In the genomic region with DNA sequence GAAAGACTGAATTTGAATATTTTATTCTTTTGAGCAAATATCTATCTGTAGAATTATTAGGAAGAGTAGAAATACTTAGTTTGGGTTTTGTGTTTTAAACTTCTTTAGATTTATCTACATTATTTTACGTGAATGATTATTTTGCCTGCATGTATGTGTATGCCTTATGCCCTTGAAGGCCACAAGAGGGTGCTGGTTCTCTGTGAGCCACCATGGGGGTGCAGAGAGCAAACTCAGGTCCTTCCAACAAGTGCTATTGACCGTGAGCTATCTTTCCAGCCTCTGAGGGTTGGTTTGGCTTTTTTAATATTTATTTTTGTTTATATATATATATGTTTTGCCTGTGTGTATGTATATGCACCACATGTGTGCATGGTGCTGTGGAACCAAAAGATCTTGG, we compare ENCODE assay signal across 10 mouse cellular contexts. TPM values are rescaled to one million over a fixed set of nuclear protein-coding genes. Genes with fewer than 3 reads are reported as not detected.
DNase-seq lines count a peak whose midpoint lies in the region; ATAC-seq lines count a peak whose summit lies in the region.
"Had no signal": no experiment of that assay in that cellular context is flagged by ENCODE, and none has a peak within 500 bp of the region (broad histone marks: within the 10 kb centered on the region; RNA-seq: fewer than 3 reads in every experiment).

No protein-coding gene starts in this region.

- no peaks in the 10 kb centered on the region for H3K4me1 ChIP-seq in forebrain, embryonic 14.5 days (ENCODE audit: control insufficient read depth, insufficient read depth, low read length)
- no peaks in the 10 kb centered on the region for H3K4me1 ChIP-seq in forebrain, embryonic 13.5 days
- H3K4me1 ChIP-seq: stomach, embryonic 15.5 days had no signal

- H3K9ac ChIP-seq in forebrain, embryonic 14.5 days (ENCODE audit: low read length), result no peak overlapping the region
- no peak overlapping the region for H3K9ac ChIP-seq in forebrain, embryonic 13.5 days
- H3K9ac ChIP-seq: stomach, embryonic 15.5 days had no signal

- no peak overlapping the region for H3K4me3 ChIP-seq in forebrain, embryonic 14.5 days (ENCODE audit: low read depth, low read length)
- no peak overlapping the region for H3K4me3 ChIP-seq in forebrain, embryonic 13.5 days
- H3K4me3 ChIP-seq: stomach, embryonic 15.5 days had no signal

- H3K4me2 ChIP-seq in forebrain, embryonic 14.5 days (ENCODE audit: low read length), result no peak overlapping the region
- H3K4me2 ChIP-seq in forebrain, embryonic 13.5 days, result no peak overlapping the region
- H3K4me2 ChIP-seq: stomach, embryonic 15.5 days had no signal

- peak; percentile 30 for DNase-seq in forebrain, embryonic 14.5 days (ENCODE audit: low spot score)
- DNase-seq in ovary, postnatal 14 days (ENCODE audit: low spot score), result peak; percentile 2
- no peak for DNase-seq in ovary, postnatal 10 days (ENCODE audit: low spot score)
- peak; percentile 59 for DNase-seq in embryo, embryonic 10.5 days (ENCODE audit: low spot score)
- DNase-seq in lung, postnatal 36 days, result peak; percentile 38
- DNase-seq in right cerebral cortex, postnatal 4 days, result no peak
- DNase-seq in urinary bladder, postnatal 14 days (ENCODE audit: low spot score), result no peak

- ATAC-seq in forebrain, embryonic 14.5 days, result no peak
- ATAC-seq in forebrain, embryonic 13.5 days, result no peak

- peaks cover 76% of the 10 kb centered on the region for H3K36me3 ChIP-seq in forebrain, embryonic 14.5 days (ENCODE audit: control insufficient read depth, insufficient read depth, low read length)
- H3K36me3 ChIP-seq in forebrain, embryonic 13.5 days (ENCODE audit: poor library complexity, severe bottlenecking), result peaks cover 75% of the 10 kb centered on the region

- WGBS in forebrain, embryonic 14.5 days, result 75% methylated on average over 2 of the region's 2 CpGs
- WGBS in forebrain, embryonic 13.5 days, result 78% methylated on average over 2 of the region's 2 CpGs

- H3K27ac ChIP-seq in forebrain, embryonic 14.5 days (ENCODE audit: low read depth, low read length), result no peak overlapping the region
- H3K27ac ChIP-seq in forebrain, embryonic 13.5 days, result no peak overlapping the region
- H3K27ac ChIP-seq: stomach, embryonic 15.5 days had no signal

- no peaks in the 10 kb centered on the region for H3K9me3 ChIP-seq in forebrain, embryonic 14.5 days (replicated peaks; ENCODE audit: control insufficient read depth, low read length)
- no peaks in the 10 kb centered on the region for H3K9me3 ChIP-seq in forebrain, embryonic 13.5 days (replicated peaks)
- H3K9me3 ChIP-seq: G1E; stomach, embryonic 15.5 days had no signal

- no peaks in the 10 kb centered on the region for H3K27me3 ChIP-seq in forebrain, embryonic 14.5 days (replicated peaks; ENCODE audit: control insufficient read depth, insufficient read depth, low read length)
- no peaks in the 10 kb centered on the region for H3K27me3 ChIP-seq in forebrain, embryonic 13.5 days
- H3K27me3 ChIP-seq: stomach, embryonic 15.5 days had no signal

RNA-seq across cellular contexts. Expression of a gene that starts 28.9 kb away (rescaled TPM):
- 808 and 966 TPM in 2 replicates for polyA plus RNA-seq in forebrain, embryonic 14.5 days (2014; fragmentation: Nextera tagmentation; extraction: Ambion mirVana)
- 608 and 639 TPM in 2 replicates for polyA plus RNA-seq in forebrain, embryonic 13.5 days (2015; fragmentation: Nextera tagmentation; extraction: Ambion mirVana)

Comparison
In these comparisons a context has a peak if more than half of its experiments do, and no peak if none do; other contexts are left out.
1. DNase-seq: peak in forebrain, embryonic 14.5 days (single experiment), ovary, postnatal 14 days (single experiment), embryo, embryonic 10.5 days (single experiment) and lung, postnatal 36 days (single experiment); none in ovary, postnatal 10 days (single experiment), right cerebral cortex, postnatal 4 days (single experiment) and urinary bladder, postnatal 14 days (single experiment).